Mouse (Mus musculus): ENCODE results near the gene Gabra5.

DNA sequence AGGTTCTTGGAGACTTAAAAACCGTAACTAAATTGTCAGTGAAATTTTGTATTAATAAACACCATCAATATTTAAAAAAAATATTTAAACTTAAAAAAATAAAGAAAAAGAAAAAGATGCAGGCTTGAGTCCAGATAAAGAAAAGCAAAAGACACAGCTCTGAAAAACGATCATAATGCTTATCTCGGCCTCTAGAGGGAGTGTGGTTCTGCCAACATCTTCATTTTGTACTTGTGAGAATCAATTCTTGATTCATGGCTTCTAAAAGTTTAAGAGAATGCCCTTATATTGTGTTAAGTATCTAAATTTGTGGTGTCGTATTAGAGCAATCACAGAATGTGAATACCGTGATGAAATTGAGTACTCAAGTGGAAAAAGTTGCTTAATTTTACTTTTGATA, 49.5 kb downstream of the Gabra5 start:
- TF ChIP-seq CTCF (IDR thresholded peaks at IDR 0.05; ENCODE audit: low read depth, low read length) (no peak), GATA1 (IDR thresholded peaks at IDR 0.05; ENCODE audit: borderline replicate concordance, low read length) (no peak), GATA2 (IDR thresholded peaks at IDR 0.05; ENCODE audit: borderline replicate concordance, low read depth, low read length) (no peak)

Data from G1E (cell line).